Mouse (Mus musculus) brain, embryonic 14.5 days (tissue): Measurements from ENCODE around the gene Tnik.

Experiments used
- CTCF ChIP-seq: fragments of 200-500 bp; IDR thresholded peaks from 2 replicates; pipeline ENCODE4 v1.5.1; 2012; ENCODE audit warnings: inconsistent platforms, mild to moderate bottlenecking, moderate library complexity, borderline replicate concordance; ENCODE audit not compliant: insufficient read depth, insufficient read length; ENCODE audit errors: extremely low read depth
- POLR2A ChIP-seq: fragments of 200-500 bp; IDR thresholded peaks from 2 replicates; pipeline ENCODE4 v1.6.1; 2012; ENCODE audit warnings: mild to moderate bottlenecking, inconsistent platforms, borderline replicate concordance; ENCODE audit not compliant: poor library complexity, insufficient read depth, insufficient read length, severe bottlenecking; ENCODE audit errors: extremely low read depth

DNA sequence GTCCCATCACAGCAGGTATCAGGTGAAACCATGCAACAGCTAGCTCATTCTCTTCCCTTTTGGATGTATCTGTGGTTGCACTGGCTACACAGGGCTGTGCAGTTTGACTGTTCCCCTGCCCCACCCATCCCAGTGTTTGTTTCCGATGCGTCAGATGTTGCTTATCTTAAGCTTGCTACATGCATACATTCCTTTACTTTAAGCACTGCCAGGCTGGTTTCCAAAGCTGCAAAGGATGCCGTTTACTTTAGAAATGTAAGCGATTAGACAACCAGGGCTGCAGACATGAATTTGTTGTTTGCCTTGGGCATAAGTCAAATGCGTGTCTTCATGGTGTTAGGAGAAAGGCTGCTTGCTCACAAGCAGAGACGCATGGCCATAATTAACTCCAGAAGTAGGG lies 96.1 kb downstream of the Tnik start:
- TF ChIP-seq POLR2A, result no peak
- no peak for TF ChIP-seq CTCF
